8 mouse cellular contexts compared by ENCODE assay signal in the genomic region with DNA sequence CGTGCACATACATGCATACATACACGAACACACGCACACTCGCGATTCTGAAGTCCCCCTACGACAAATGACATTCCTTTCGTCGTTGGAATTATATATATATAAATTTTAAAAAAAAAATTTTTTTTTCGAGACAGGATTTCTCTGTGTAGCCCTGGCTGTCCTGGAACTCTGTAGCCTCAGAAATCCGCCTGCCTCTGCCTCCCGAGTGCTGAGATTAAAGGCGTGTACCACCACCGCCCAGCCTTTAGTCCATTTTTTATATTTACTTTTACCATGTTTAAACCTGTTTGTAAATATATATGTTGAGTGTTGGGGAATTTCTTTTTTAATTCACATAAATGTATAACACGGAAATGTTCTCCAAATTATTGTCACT. TPM values are rescaled to one million over a fixed set of nuclear protein-coding genes. Genes with fewer than 3 reads are reported as not detected.
DNase-seq lines count a peak whose midpoint lies in the region; ATAC-seq and TF ChIP-seq lines count a peak whose summit lies in the region.

No protein-coding gene starts in this region.

- peak overlapping the region; percentile 68 for H3K9ac ChIP-seq in kidney, embryonic 15.5 days
- H3K9ac ChIP-seq in hindbrain, embryonic 16.5 days (ENCODE audit: low read depth, low read length): peak overlapping the region; percentile 66
- peak overlapping the region; percentile 70 for H3K9ac ChIP-seq in midbrain, embryonic 16.5 days (ENCODE audit: low read depth, low read length)

- peak overlapping the region; percentile 85 for H3K4me3 ChIP-seq in kidney, embryonic 15.5 days (replicated peaks)
- H3K4me3 ChIP-seq in cortical plate, adult 2 months (ENCODE audit: insufficient read depth, low read length): peak overlapping the region; percentile 80
- peak overlapping the region; percentile 94 for H3K4me3 ChIP-seq in hindbrain, embryonic 16.5 days (ENCODE audit: low read length)
- H3K4me3 ChIP-seq in midbrain, embryonic 16.5 days (ENCODE audit: low read depth, low read length): peak overlapping the region; percentile 75

- peaks cover 7% of the 10 kb centered on the region for H3K4me1 ChIP-seq in kidney, embryonic 15.5 days
- peaks cover 1% of the 10 kb centered on the region; the same call in 1 of the 2 replicates for H3K4me1 ChIP-seq in cortical plate, adult 2 months (ENCODE audit: control insufficient read depth, insufficient read depth, low read length)
- H3K4me1 ChIP-seq in hindbrain, embryonic 16.5 days (ENCODE audit: control insufficient read depth, insufficient read depth, low read depth, low read length): peaks cover 7% of the 10 kb centered on the region; the same call in 1 of the 2 replicates
- peaks cover 17% of the 10 kb centered on the region for H3K4me1 ChIP-seq in midbrain, embryonic 16.5 days (ENCODE audit: control insufficient read depth, insufficient read depth, low read length)

- TF ChIP-seq POLR2A in cortical plate, adult 2 months (IDR thresholded peaks at IDR 0.05; ENCODE audit: extremely low read depth, insufficient read depth, low read length): no peak

- 16% methylated on average over 14 of the region's 14 CpGs for WGBS in kidney, embryonic 15.5 days
- 18% methylated on average over 14 of the region's 14 CpGs for WGBS in hindbrain, embryonic 16.5 days
- 18% methylated on average over 14 of the region's 14 CpGs for WGBS in midbrain, embryonic 16.5 days

- H3K9me3 ChIP-seq in kidney, embryonic 15.5 days (replicated peaks): no peaks in the 10 kb centered on the region
- H3K9me3 ChIP-seq in hindbrain, embryonic 16.5 days (ENCODE audit: control insufficient read depth, low read length): no peaks in the 10 kb centered on the region
- H3K9me3 ChIP-seq in midbrain, embryonic 16.5 days (replicated peaks; ENCODE audit: control insufficient read depth, low read length, poor library complexity, severe bottlenecking): no peaks in the 10 kb centered on the region

- no peaks in the 10 kb centered on the region for H3K27me3 ChIP-seq in kidney, embryonic 15.5 days
- H3K27me3 ChIP-seq in hindbrain, embryonic 16.5 days (replicated peaks; ENCODE audit: control insufficient read depth, insufficient read depth, low read length): no peaks in the 10 kb centered on the region
- H3K27me3 ChIP-seq in midbrain, embryonic 16.5 days (ENCODE audit: control insufficient read depth, insufficient read depth, low read depth, low read length): no peaks in the 10 kb centered on the region

- ATAC-seq in kidney, embryonic 15.5 days (replicated peaks; ENCODE audit: low FRiP score): no peak
- ATAC-seq in hindbrain, embryonic 16.5 days: 0 out of 2 replicates have a peak, but pooled peaks have one; percentile 18
- ATAC-seq in midbrain, embryonic 16.5 days: peak; percentile 56

- TF ChIP-seq CTCF in cortical plate, adult 2 months (IDR thresholded peaks at IDR 0.05; ENCODE audit: extremely low read depth, insufficient read depth, low read length): no peak

- H3K36me3 ChIP-seq in kidney, embryonic 15.5 days: peaks cover 18% of the 10 kb centered on the region
- H3K36me3 ChIP-seq in hindbrain, embryonic 16.5 days (ENCODE audit: control insufficient read depth, insufficient read depth, low read length): no peaks in the 10 kb centered on the region; the same call in 1 of the 2 replicates
- no peaks in the 10 kb centered on the region for H3K36me3 ChIP-seq in midbrain, embryonic 16.5 days (ENCODE audit: control insufficient read depth, insufficient read depth, low read length)

- no peak overlapping the region for H3K27ac ChIP-seq in kidney, embryonic 15.5 days
- no peak overlapping the region for H3K27ac ChIP-seq in cortical plate, adult 2 months (ENCODE audit: insufficient read depth, low read length)
- H3K27ac ChIP-seq in hindbrain, embryonic 16.5 days (ENCODE audit: low read depth, low read length): no peak overlapping the region
- no peak overlapping the region; the same call in 1 of the 2 replicates for H3K27ac ChIP-seq in midbrain, embryonic 16.5 days (ENCODE audit: low read length)

- peak overlapping the region; percentile 62 for H3K4me2 ChIP-seq in kidney, embryonic 15.5 days
- H3K4me2 ChIP-seq in hindbrain, embryonic 16.5 days (ENCODE audit: low read length): peak overlapping the region; percentile 75
- H3K4me2 ChIP-seq in midbrain, embryonic 16.5 days (ENCODE audit: low read length): peak overlapping the region; percentile 77

- no peak for DNase-seq in kidney, postnatal 10 days
- no peak for DNase-seq in embryo, embryonic 10.5 days (ENCODE audit: low spot score)
- no peak for DNase-seq in adipocyte (ENCODE audit: low spot score)
- DNase-seq in urinary bladder, postnatal 4 days (ENCODE audit: low spot score in 2 of 2): no peak

RNA-seq across cellular contexts. Expression of a gene that starts 1.3 kb away (rescaled TPM):
- 9.1 and 9.2 TPM in 2 replicates for polyA plus RNA-seq in kidney, embryonic 15.5 days (2015; fragmentation: Nextera tagmentation; extraction: Ambion mirVana)
- polyA plus RNA-seq in cortical plate, adult 2 months (2012; rRNA removed): 25.9 and 27.7 TPM in 2 replicates
- 6.5 and 7.0 TPM in 2 replicates for polyA plus RNA-seq in hindbrain, embryonic 16.5 days (2015; fragmentation: Nextera tagmentation; extraction: Ambion mirVana)
- 6.9 and 8.1 TPM in 2 replicates for polyA plus RNA-seq in midbrain, embryonic 16.5 days (2015; fragmentation: Nextera tagmentation; extraction: Ambion mirVana)

RNA-seq across cellular contexts. Expression of a gene that starts 16.0 kb away (rescaled TPM):
- polyA plus RNA-seq in kidney, embryonic 15.5 days (2015; fragmentation: Nextera tagmentation; extraction: Ambion mirVana): 0.22 and 0.31 TPM in 2 replicates
- polyA plus RNA-seq in cortical plate, adult 2 months (2012; rRNA removed): 0.81 and 0.83 TPM in 2 replicates
- polyA plus RNA-seq in hindbrain, embryonic 16.5 days (2015; fragmentation: Nextera tagmentation; extraction: Ambion mirVana): 0.59 and 1.3 TPM in 2 replicates
- 0.83 and 1.3 TPM in 2 replicates for polyA plus RNA-seq in midbrain, embryonic 16.5 days (2015; fragmentation: Nextera tagmentation; extraction: Ambion mirVana)

RNA-seq across cellular contexts. Expression of a gene that starts 16.4 kb away (rescaled TPM):
- polyA plus RNA-seq in kidney, embryonic 15.5 days (2015; fragmentation: Nextera tagmentation; extraction: Ambion mirVana): 35.0 and 39.7 TPM in 2 replicates
- polyA plus RNA-seq in cortical plate, adult 2 months (2012; rRNA removed): 32.0 and 32.5 TPM in 2 replicates
- 44.0 and 47.0 TPM in 2 replicates for polyA plus RNA-seq in hindbrain, embryonic 16.5 days (2015; fragmentation: Nextera tagmentation; extraction: Ambion mirVana)
- polyA plus RNA-seq in midbrain, embryonic 16.5 days (2015; fragmentation: Nextera tagmentation; extraction: Ambion mirVana): 49.9 and 52.3 TPM in 2 replicates

RNA-seq across cellular contexts. Expression of a gene that starts 43.8 kb away (rescaled TPM):
- polyA plus RNA-seq in kidney, embryonic 15.5 days (2015; fragmentation: Nextera tagmentation; extraction: Ambion mirVana): 0.21 TPM in 1 of 2 replicates, not detected in the other
- 1.0 and 1.1 TPM in 2 replicates for polyA plus RNA-seq in cortical plate, adult 2 months (2012; rRNA removed)
- polyA plus RNA-seq in hindbrain, embryonic 16.5 days (2015; fragmentation: Nextera tagmentation; extraction: Ambion mirVana): 1.1 and 1.2 TPM in 2 replicates
- 0.53 and 1.1 TPM in 2 replicates for polyA plus RNA-seq in midbrain, embryonic 16.5 days (2015; fragmentation: Nextera tagmentation; extraction: Ambion mirVana)

RNA-seq across cellular contexts. Expression of a gene that starts 58.5 kb away (rescaled TPM):
- not detected in 2 replicates for polyA plus RNA-seq in kidney, embryonic 15.5 days (2015; fragmentation: Nextera tagmentation; extraction: Ambion mirVana)
- polyA plus RNA-seq in cortical plate, adult 2 months (2012; rRNA removed): 0.08 TPM in 1 of 2 replicates, not detected in the other
- polyA plus RNA-seq in hindbrain, embryonic 16.5 days (2015; fragmentation: Nextera tagmentation; extraction: Ambion mirVana): not detected in 2 replicates
- not detected in 2 replicates for polyA plus RNA-seq in midbrain, embryonic 16.5 days (2015; fragmentation: Nextera tagmentation; extraction: Ambion mirVana)
